Mouse (Mus musculus) intestine, postnatal 0 days (tissue): ENCODE measurements around the gene Mul1. TPM values are rescaled to one million over a fixed set of nuclear protein-coding genes. Genes with fewer than 3 reads are reported as not detected.

Experiments used
- ATAC-seq: fragments of 200-750 bp; cut with Nextera tagmentation; 2 replicates; pipeline ENCODE4 v1.8.0; 2017; ENCODE audit warnings: mild to moderate bottlenecking, moderate TSS enrichment, moderate library complexity
- H3K27ac ChIP-seq: fragments of 300-500 bp; sonication (generic); 2 replicates; pipeline ENCODE4 v1.5.1; 2014; ENCODE audit warnings: mild to moderate bottlenecking, low read depth, low read length, moderate library complexity
- H3K27me3 ChIP-seq: fragments of 300-500 bp; sonication (generic); replicated peaks from 2 replicates; pipeline ENCODE4 v1.6.1; 2014; ENCODE audit warnings: low read length, mixed read lengths; ENCODE audit not compliant: control insufficient read depth, insufficient read depth
- H3K36me3 ChIP-seq: fragments of 300-500 bp; sonication (generic); 2 replicates; pipeline ENCODE4 v1.6.1; 2014; ENCODE audit warnings: mild to moderate bottlenecking, moderate library complexity; ENCODE audit not compliant: control insufficient read depth, insufficient read depth
- H3K4me1 ChIP-seq: fragments of 300-500 bp; sonication (generic); replicated peaks from 2 replicates; pipeline ENCODE4 v1.6.1; 2014; ENCODE audit warnings: antibody characterized with exemption, low read length, mixed read lengths; ENCODE audit not compliant: control insufficient read depth, insufficient read depth
- H3K4me2 ChIP-seq: fragments of 300-500 bp; sonication (generic); replicated peaks from 2 replicates; pipeline ENCODE4 v1.6.1; 2014; ENCODE audit warnings: low read depth, mild to moderate bottlenecking, moderate library complexity
- H3K4me3 ChIP-seq: fragments of 300-500 bp; sonication (generic); 2 replicates; pipeline ENCODE4 v1.5.1; 2014; ENCODE audit warnings: low read depth, low read length
- H3K9ac ChIP-seq: fragments of 300-500 bp; sonication (generic); 2 replicates; pipeline ENCODE4 v1.6.1; 2014; ENCODE audit warnings: mild to moderate bottlenecking, low read depth, low read length
- H3K9me3 ChIP-seq: fragments of 300-500 bp; sonication (generic); 2 replicates; pipeline ENCODE4 v1.6.1; 2016; ENCODE audit warnings: mixed run types; ENCODE audit not compliant: control insufficient read depth
- CTCF ChIP-seq: sonication (generic); IDR thresholded peaks from 2 replicates; pipeline ENCODE4 v1.5.1; 2016; ENCODE audit warnings: low read depth, mild to moderate bottlenecking, control low read depth, antibody characterized with exemption, moderate library complexity
- WGBS: fragments of 180-500 bp; shearing (Covaris S2); extraction: QIAGEN DNeasy Blood & Tissue Kit; methylation state at CpG from one replicate; pipeline ENCODE4 v1.1.7; 2014; 5-methylcytosine and 5-hydroxymethylcytosine counted together
- polyA plus RNA-seq: library from polyadenylated mRNA; unstranded; fragments of >200 nt; fragmentation: Nextera tagmentation; extraction: Ambion mirVana; gene quantifications from 2 replicates; pipeline ENCODE4 v1.2.1, GENCODE M21; 2015

The Mul1 gene
- polyA plus RNA-seq, 1 experiment from 2014 or later = 34.7 TPM

DNA sequence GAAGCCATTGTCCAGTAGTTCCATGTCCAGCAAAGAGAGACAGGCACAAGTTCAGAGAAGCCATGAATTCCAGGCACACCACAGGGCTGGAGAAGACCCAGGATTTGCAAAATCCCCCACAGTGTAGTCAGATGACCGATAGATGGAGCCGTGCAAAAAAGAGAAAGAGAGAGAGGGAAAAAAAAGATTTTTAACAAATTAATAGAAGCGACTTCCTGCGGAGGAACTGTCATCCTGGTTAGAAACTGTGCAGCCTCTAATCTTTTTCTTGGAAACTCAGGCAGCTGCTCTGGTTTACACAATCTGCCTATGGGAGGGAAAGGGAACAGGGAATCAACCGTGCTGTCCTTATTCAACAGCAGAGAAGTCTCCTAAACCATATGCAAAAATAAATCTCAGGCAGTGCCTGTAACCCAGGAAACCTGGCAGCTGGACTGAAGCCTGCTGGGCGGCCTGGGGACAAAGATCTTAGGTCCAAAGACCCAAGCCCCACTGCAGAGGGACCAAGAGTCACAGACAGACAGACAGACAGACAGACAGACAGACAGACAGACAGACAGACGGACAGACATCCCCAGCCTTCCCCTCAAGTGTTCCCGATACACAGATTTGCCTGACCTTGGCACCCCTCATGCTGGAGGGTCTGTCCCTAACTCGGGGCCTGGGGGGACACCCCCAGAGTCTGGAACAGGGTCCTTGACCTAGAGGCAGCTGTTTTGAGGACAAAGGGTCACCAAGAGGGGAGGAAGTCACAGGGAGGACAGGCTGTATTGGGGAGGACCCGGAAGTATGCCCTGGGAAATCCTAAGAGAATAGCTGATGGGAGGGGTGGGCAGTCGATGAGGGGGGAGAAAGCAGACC, 28.7 kb downstream of the Mul1 start:
- Histone ChIP-seq H3K4me1 (peaks cover 16% of the 10 kb centered on the region), H3K36me3 (no peaks in the 10 kb centered on the region), H3K9me3 (no peaks in the 10 kb centered on the region), H3K4me3 (0 out of 2 replicates have a peak overlapping the region, but pooled peaks have one; percentile 0), H3K27ac (peak overlapping the region; percentile 78), H3K27me3 (no peaks in the 10 kb centered on the region), H3K9ac (no peak overlapping the region), H3K4me2 (peak overlapping the region; percentile 62)
- 4% methylated on average over 11 of the region's 11 CpGs for WGBS
- no peak for ATAC-seq
- TF ChIP-seq CTCF = peak; percentile 63

- no peak; the same call in 1 of the 2 replicates for ATAC-seq
- 0 out of 2 replicates have a peak, but pooled peaks have one; percentile 12 for TF ChIP-seq CTCF
- H3K4me1 ChIP-seq = peaks cover 16% of the 10 kb centered on the region
- no peaks in the 10 kb centered on the region for H3K36me3 ChIP-seq
- WGBS = 7% methylated on average over 11 of the region's 11 CpGs
- H3K9ac ChIP-seq = no peak overlapping the region
- H3K4me3 ChIP-seq = 0 out of 2 replicates have a peak overlapping the region, but pooled peaks have one; percentile 0
- H3K9me3 ChIP-seq = no peaks in the 10 kb centered on the region
- peak overlapping the region; percentile 78 for H3K27ac ChIP-seq
- no peaks in the 10 kb centered on the region for H3K27me3 ChIP-seq
- H3K4me2 ChIP-seq = peak overlapping the region; percentile 62
Measured at GRCm38 (mm10) chr4:138463832-138464487, 29.5 kb downstream of the Mul1 start.

DNA sequence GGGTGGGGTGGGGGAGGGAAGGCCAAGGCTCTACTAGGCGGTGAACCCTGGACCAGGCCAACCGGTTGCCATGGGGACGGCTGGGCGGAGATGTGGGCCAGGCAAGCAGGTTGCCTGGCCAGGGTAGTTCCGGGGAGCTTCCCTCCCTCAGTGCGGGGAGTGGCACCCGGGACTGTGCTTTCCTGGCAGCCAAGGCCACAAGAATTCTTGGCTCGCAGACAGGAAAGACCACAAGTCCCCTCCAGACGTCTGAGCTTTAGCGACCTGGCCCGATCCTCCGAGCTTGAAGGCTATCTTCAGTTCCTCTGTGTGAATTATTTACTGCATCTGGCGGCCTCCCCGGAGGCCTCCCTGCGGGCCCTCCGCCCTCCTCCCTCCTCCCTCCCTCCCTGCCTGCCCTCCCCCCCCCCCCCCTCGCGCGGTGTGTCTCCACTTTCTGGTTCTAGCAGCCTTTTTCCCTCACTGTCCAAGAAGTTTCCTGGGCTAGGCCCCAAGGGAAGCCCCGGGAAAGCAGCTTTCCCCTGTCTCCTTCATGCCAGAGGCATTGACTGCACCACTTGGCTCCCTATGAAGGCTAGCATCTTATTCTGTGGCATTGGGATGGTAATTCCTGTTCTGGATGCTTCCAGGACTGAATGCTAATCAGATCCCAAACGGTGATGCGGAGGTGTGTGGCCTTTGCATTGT, 30.3 kb downstream of the Mul1 start:
- no peak overlapping the region for H3K9ac ChIP-seq
- TF ChIP-seq CTCF = no peak
- H3K9me3 ChIP-seq = no peaks in the 10 kb centered on the region
- H3K36me3 ChIP-seq = no peaks in the 10 kb centered on the region
- H3K27ac ChIP-seq = peak overlapping the region; percentile 77
- WGBS = 3% methylated on average over 17 of the region's 22 CpGs
- H3K4me3 ChIP-seq = no peak overlapping the region
- no peaks in the 10 kb centered on the region for H3K27me3 ChIP-seq
- peak; percentile 59 for ATAC-seq
- H3K4me1 ChIP-seq = peaks cover 16% of the 10 kb centered on the region
- peak overlapping the region; percentile 62 for H3K4me2 ChIP-seq

GRCm38 (mm10) chr4:138465446-138465845, 31.0 kb downstream of the Mul1 start:
- Histone ChIP-seq H3K4me1 (peaks cover 16% of the 10 kb centered on the region), H3K27ac (peak overlapping the region; percentile 77; the same call in 1 of the 2 replicates), H3K4me2 (no peak overlapping the region), H3K36me3 (no peaks in the 10 kb centered on the region), H3K9ac (no peak overlapping the region), H3K27me3 (no peaks in the 10 kb centered on the region), H3K4me3 (no peak overlapping the region), H3K9me3 (no peaks in the 10 kb centered on the region)
- 51% methylated on average over 8 of the region's 8 CpGs for WGBS
- no peak for TF ChIP-seq CTCF
- no peak for ATAC-seq

- no peak for ATAC-seq
- 73% methylated on average over 6 of the region's 6 CpGs for WGBS
- TF ChIP-seq CTCF = peak; percentile 54
- H3K9ac ChIP-seq = no peak overlapping the region
- H3K4me2 ChIP-seq = no peak overlapping the region
- H3K36me3 ChIP-seq = no peaks in the 10 kb centered on the region
- H3K4me1 ChIP-seq = peaks cover 16% of the 10 kb centered on the region
- no peaks in the 10 kb centered on the region for H3K27me3 ChIP-seq
- H3K27ac ChIP-seq = no peak overlapping the region; the same call in 1 of the 2 replicates
- H3K4me3 ChIP-seq = no peak overlapping the region
- H3K9me3 ChIP-seq = no peaks in the 10 kb centered on the region
Measured at GRCm38 (mm10) chr4:138466690-138467089, 32.2 kb downstream of the Mul1 start.

DNA sequence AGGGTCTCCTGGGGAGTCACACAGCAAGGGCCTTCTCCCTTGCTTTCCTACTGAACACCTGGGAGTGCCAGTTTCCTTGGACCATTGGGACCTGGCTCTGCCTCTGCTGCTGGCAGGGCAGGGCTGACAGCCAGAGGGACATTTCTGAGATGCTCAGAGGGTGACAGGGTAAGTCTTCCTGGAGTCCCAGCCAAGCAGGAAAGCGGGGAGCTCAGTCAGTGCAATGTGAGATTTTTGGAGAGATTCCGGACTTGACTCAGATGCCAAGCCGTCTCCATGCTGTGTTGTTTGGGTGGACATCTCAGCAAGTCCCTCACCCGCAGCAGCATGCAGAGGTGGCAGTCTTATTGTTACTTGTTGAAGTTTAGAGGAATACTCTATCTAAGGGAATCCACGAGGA, 33.0 kb downstream of the Mul1 start:
- H3K9ac ChIP-seq = no peak overlapping the region
- H3K9me3 ChIP-seq = no peaks in the 10 kb centered on the region
- 83% methylated on average over 5 of the region's 5 CpGs for WGBS
- no peak overlapping the region; the same call in 1 of the 2 replicates for H3K4me3 ChIP-seq
- no peaks in the 10 kb centered on the region for H3K27me3 ChIP-seq
- ATAC-seq = no peak
- peak overlapping the region; percentile 38 for H3K4me2 ChIP-seq
- no peaks in the 10 kb centered on the region for H3K36me3 ChIP-seq
- H3K4me1 ChIP-seq = peaks cover 16% of the 10 kb centered on the region
- H3K27ac ChIP-seq = peak overlapping the region; percentile 77
- TF ChIP-seq CTCF = no peak
